Mouse (Mus musculus): ENCODE results near the gene Ccdc63.
"Not testable (repeated sequence)": the region's sequence is repeated elsewhere in the genome, so short reads cannot be mapped to it uniquely, and the experiment has no call there.

Ccdc63 gene

DNA sequence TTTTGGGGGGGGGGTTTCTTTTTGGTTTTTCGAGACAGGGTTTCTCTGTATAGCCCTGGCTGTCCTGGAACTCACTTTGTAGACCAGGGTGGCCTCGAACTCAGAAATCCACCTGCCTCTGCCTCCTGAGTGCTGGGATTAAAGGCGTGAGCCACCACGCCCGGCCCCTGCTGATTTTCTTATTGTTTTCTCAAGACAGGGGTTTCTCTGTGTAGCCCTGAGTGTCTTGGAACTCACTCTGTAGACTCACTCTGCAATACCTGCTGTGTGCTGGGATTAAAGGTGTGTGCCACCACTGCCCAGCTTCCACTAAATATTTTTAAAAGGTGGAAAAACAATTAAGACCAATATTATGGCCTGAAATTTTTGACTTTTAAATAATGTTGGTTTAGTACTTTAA is 11.9 kb upstream of the Ccdc63 start:
- in situ Hi-C loops (cut with MboI; ENCODE audit: low sequenced_read_pairs): not testable (repeated sequence)

DNA sequence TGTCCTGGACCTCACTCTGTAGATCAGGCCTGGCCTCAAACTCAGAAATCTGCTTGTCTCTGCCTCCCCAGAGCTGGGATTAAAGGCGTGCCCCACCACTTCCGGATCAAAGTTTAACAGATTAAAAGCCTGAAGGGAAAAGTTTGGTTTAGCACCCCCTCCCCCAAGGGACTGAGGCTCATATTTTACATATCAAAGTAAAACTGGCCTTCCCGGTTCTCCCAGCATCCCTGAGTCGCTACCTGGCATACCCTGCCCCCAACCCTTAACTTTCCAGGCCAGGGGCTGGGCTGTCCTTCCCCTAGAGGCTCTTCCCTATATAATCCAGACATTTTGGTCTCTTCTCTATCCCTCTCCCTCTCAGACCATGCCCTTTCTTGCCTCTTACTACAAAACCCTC is 8.6 kb upstream of the Ccdc63 start:
- in situ Hi-C loops (cut with MboI; ENCODE audit: low sequenced_read_pairs): no loop called here

DNA sequence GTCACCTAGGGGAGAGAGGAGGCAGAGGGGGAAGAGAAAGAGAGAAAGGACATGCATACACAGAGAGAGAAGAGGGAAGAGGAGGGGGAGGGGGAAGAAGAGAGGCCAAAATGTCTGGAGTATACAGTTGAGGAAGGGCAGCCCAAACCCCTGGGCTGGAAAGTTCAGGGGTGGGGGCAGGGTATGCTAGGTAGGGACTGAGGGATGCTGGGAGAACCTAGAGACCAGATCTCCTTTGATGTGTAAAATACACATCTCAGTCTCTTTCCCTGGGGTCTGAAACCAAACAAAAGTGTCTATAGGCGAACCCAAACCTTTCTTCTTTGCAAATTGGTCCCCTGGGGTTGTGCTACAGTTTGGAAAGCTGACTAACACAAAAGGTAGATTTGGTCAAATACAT is 7.5 kb upstream of the Ccdc63 start:
- in situ Hi-C loops (cut with MboI; ENCODE audit: low sequenced_read_pairs): no loop called here

DNA sequence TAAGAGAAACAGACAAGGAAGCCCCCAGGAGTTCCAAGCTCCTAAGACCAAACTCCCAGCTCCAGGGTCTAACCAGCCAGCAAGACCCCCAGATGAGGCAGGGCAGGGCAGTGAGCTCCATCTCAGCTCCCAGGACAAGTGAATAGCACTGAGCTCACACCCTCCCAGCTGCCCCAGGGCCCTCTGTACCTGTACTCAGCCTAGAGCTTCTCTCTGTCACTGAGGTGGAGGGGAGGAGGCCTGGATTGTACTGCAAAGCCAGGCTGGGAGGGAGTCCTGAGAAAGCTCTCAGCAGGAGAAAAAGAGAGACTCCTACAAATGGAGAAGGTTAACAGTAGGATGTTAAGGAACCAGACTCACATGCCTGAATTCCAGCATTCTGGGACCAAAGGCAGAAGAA is 6.0 kb upstream of the Ccdc63 start:
- in situ Hi-C loops (cut with MboI; ENCODE audit: low sequenced_read_pairs): no loop called here

DNA sequence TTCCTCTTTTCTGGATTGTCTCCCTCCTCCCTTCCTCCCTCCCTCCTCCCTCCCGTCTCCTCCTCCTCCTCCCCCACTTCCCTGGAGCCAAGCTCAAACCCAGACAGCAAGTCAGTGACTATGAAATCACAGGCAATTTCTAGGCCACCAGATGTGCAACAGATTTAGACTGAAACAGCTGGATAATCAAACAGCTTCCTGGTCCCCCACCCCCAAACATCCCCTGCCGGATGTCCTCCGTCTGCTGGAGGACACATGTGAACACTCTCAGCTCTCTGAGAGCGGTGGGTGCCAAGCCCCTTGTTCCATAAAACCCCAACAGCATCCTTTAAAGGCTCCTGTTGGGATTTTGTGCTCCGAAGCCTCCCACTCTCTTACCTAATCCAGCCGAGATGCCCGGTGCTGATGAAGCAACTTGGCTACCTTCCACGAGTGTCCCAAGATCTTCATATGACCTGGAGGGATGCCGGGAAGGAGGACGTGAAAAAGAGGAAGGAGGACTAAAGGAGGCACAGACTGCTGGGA is 5.5 kb upstream of the Ccdc63 start:
- in situ Hi-C loops (cut with MboI; ENCODE audit: low sequenced_read_pairs): no loop called here

DNA sequence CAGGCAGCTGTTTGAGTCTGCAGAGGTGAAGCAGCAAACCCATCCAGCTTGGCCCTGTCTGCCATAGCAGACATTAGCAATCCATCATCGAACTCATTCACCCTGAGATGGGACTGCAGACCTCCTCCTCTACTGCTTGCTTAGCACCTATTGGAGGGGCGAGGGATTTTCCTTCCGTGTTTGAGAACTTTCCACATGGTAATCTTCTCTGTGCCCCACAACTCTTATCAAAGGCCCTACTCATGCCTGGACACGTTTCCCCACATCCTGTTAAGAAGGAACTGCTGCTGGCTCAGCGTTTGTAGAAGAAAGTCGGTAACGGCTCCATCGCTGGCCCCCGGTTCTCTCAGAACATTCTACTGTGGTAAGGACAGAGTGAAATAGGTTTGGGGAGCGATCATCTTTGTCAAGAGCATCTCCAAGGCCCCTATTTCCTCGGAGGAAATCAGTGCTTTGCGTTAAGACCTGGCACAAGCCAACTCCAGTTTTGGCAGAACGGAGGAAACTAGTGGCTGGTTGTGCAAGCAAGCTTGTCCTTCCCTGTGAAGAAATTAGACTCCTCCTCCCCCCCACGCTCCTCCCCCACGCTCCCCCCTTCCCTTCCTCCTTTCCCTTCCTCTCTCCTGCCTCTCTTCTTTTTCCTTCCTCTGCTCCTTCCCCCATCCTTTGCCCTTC is 4.9 kb upstream of the Ccdc63 start:
- in situ Hi-C loops (cut with MboI; ENCODE audit: low sequenced_read_pairs): no loop called here

DNA sequence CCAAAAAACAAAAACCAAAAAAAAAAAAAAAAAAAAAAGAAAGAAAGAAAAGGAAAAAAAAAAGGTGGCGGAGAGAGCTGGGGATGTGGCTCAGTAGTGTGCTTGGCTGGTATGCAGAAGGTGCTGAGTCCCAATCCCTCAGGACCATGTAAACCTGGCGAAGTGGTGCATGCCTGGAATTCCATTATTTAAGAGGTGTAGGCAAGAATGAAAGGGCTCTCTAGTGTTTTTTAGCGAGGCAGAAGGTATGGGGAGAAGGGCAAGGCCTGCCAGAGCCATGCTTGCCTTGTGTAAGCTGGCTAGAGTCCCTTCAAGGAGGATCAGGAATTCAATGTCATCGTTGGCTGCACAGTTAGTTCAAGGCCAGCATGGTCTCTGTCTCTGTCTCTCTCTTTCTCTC is 4.2 kb upstream of the Ccdc63 start:
- in situ Hi-C loops (cut with MboI; ENCODE audit: low sequenced_read_pairs): no loop called here

DNA sequence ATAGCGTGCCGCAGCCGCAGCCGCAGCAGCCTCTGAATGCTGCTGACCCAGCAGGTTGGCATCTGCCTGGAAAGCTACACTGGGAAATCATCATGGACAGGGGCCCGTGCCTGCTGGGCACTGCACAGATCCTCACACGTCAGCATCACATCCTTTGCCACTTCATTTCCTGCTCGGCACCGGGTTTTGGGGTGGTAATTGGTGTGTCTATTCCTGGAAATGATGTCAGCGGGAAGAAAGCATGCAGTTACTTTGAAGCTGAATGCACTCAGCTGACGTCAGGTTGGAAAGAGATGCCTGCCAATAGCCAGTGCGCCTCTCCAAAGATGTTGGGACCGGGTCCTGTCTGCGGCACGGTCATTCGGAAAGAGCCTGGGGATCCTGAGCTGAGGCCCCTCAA is 2.9 kb upstream of the Ccdc63 start:
- in situ Hi-C loops (cut with MboI; ENCODE audit: low sequenced_read_pairs): no loop called here

DNA sequence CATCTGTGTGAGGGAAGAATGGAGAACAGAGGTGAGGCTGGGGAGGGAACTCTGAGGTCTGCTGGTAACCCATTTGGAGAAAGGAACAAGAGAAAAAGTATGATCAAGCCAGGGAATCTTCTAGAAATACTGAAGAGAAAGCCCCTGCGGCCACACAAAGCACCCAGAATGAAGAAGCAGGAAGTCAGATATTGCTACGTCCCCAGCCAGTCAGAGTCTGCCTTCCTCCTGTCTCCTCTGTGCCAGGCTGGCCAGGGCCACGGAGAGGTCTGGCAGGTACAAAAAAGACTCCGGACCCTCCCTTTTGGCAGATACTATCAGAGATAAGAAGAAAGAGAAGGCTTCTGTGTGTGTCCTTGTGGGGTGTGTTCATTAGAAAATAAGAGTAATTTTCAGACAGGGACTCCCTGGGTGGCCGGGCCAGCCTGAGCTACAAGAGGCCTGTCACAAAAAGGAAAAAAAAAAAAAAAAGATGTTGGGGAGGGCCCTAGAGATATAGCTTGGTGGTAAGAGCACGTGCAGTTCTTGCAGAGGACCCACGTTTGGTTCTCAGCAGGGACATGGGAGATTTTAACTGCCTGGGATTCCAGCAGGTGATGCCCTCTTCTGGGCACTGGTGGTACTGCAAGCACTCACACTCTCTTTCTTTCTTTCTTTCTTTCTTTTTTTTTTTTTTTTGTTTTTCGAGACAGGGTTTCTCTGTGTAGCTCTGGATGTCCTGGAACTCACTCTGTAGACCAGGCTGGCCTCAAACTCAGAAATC is 1.8 kb upstream of the Ccdc63 start:
- in situ Hi-C loops (cut with MboI; ENCODE audit: low sequenced_read_pairs): no loop called here

DNA sequence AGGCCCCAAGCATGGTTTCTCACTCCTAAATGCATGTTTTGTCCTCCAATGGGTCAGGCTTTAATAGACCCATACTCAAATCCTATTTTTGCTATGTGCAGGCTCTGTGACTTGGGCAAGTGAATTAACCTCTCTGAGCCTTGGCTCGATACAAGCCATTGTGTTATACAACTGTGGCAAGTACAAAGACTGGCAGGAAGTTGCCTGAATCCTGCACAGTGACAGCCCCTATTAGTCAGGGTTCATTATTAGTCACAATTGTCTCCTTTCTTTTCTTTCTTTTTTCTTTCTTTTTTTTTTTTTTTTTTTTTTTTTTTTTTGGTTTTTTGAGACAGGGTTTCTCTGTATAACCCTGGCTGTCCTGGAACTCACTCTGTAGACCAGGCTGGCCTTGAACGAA is 852 bp downstream of the Ccdc63 start:
- in situ Hi-C loops (cut with MboI; ENCODE audit: low sequenced_read_pairs): not testable (repeated sequence)

DNA sequence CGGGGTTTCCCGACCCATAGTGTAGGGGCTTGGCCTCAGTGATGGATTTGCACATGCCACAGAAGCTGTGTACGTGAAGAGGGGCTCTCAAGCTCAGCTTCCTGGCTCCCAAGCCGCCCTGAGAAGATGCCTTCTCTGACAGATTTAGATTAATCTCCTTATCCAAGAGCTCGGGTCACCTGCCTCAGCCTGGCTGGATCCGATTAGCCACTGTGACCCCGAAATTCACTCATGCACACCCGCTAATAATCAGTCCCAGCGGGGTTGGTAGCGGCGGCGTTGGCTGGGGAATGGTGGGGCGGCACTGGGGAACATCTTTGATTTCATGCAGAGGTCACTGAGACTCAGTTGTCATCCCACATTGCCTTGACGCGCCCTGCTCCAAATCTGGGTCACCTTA is 1.8 kb downstream of the Ccdc63 start:
- in situ Hi-C loops (cut with MboI; ENCODE audit: low sequenced_read_pairs): no loop called here

DNA sequence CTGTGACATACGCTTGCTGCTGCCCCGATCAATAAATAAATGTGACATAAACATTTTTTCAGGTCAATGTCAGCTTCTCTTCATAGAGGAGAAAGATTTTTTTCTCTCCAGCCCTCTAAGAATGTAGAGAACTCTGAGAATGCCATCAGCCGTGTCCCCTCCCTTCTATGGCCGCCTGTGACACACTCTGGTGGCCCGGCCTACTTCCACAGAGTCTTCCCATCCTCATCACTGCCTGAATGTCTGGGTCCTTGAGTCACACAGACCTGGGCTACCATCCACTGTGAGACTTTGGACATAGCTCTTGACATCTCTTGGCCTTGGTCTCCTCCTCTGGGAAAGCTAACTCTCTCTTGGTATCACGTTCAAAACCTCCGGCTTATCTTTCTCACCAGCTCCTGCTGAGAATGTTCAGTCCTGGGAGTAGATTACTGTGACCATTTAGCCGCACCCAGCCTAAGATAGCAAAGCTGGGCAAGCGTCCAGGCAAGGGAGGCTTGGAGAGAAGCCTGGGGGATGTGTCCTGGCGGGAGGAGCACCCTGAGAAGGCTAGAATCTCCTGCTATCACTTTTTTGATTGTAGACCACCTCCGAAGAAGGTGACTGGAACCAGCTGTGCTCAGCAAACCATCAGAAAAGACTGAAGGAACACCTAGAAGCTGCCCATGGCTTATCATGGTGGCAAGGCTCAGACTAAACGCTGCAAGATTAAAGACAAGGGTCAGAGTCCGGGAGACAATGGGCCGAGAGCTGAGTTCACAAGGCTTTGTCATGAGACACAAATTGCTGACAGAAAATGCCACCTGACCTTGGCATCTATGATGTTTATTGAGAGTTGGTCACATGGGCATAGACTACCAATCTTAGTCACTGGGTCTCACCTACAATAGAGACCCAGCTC is 3.9 kb downstream of the Ccdc63 start:
- in situ Hi-C loops (cut with MboI; ENCODE audit: low sequenced_read_pairs): no loop called here

DNA sequence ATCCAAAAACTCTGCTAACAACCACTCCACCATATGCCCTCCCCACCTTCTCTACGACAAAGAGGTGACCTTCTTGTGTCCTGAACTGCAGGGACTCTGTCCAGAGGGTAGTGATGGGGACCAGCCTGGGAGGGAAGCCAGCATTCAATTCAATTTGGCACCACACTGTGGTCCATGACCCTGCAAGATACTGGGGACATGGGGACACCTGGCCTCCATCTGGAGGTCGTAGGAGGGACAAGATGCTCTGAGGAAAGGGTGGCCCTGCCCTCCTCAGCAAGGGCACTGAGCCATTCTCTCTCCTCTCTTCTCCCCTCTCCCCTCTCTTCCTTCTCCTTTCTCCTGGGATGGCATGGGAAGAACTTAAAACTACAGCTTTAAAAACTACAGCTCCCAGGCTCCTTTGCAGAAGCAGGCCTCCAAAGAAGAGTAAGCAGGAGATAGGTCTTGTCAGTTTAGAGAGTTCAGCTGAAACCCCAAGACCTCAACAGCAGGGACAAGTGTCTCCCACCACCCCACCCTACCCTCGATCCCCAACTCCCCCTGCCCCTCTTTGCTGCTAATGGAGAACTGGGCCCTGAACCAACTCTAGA is 5.2 kb downstream of the Ccdc63 start:
- in situ Hi-C loops (cut with MboI; ENCODE audit: low sequenced_read_pairs): no loop called here

DNA sequence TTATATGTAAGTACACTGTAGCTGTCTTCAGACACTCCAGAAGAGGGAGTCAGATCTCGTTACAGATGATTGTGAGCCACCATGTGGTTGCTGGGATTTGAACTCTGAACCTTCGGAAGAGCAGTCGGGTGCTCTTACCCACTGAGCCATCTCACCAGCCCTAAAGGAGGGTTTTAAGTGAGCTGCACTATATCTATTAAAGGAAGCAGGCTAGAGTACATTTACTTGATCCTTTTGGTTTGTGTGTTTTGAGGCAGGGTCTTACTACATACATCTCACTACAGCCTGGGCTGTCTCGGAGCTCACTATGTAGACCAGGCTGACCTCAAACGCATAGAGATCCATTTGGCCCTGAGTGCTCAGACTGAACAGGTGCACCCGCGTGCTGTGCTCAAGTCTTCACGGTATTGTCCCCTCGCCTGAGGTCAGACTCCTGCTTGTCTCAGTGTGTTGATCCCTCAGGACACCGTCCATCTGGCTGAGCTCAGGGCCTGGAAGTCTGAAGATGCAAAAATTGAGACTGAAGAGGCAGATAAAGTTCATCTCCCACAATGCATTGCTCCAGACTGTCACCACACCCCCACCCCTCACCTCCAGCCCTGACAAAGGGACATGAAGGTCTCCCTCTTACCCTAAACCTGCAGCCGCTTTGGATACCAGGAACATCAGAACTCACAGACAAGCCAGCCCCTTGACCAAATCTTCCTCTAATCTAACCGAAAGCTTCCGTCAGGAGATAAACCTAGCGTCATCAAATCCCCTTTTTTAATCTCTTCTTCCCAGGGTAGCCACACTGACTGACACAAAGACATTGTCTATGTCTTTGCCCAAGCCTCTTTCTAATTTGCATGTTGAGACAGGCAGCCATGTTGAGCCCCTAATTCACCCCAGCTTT is 6.0 kb downstream of the Ccdc63 start:
- in situ Hi-C loops (cut with MboI; ENCODE audit: low sequenced_read_pairs): no loop called here

DNA sequence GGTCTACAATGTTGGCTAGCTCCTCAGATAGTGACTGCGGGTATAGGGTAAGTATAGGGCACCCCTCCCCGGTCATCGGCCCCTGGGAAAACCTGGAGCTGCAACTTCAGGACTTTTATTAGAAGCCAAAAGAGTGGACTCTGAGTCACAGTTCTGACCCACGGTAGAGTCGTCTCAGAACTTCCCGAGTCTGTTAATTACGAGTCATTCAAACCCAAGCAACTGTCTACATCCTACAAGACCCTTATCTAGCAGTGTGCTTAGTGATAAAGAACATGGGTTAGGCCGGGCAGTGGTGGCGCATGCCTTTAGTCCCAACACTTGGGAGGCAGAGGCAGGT is 7.6 kb downstream of the Ccdc63 start:
- in situ Hi-C loops (cut with MboI; ENCODE audit: low sequenced_read_pairs): no loop called here

DNA sequence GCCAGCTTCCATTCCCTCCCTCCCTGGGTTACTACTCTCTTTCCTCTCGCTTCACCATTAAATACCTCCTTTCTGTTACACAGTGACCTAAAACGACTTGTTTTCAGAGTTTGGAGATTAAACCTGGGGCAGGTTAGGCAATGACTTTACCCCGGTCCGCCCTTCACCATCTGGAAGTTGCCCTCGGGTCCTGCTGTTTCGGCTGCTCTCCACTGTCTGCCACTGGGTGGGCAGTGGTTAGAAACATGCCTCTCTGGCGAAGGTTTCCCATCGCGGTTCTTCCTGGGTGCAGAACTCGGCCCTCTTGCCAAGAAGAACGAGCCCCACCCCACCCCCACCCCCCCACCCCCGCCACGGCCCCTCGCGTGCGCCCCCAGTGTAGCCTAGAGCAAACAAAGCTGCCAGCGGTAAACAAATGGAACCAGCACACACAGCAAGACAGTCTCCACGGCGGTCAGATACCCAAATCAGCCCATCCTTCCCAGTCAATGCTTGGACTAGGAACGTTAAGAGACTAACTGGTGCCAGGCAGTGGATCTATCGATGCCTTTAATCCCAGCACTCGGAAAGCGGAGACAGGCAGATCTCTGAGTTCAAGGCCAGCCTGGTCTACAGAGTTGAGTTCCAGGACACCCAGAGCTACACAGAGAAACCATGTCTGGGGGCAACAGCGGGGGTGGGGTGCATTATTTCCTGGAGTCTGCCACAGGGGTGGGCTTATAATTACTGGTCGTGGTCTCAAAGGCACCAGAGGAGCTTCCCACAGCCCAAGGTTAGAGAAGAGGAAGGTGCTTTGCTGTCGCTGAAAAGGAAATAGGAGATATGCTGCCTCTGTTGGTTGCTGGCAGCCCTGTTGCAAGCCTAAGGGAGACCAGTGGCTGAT is 8.2 kb downstream of the Ccdc63 start:
- in situ Hi-C loops (cut with MboI; ENCODE audit: low sequenced_read_pairs): no loop called here

DNA sequence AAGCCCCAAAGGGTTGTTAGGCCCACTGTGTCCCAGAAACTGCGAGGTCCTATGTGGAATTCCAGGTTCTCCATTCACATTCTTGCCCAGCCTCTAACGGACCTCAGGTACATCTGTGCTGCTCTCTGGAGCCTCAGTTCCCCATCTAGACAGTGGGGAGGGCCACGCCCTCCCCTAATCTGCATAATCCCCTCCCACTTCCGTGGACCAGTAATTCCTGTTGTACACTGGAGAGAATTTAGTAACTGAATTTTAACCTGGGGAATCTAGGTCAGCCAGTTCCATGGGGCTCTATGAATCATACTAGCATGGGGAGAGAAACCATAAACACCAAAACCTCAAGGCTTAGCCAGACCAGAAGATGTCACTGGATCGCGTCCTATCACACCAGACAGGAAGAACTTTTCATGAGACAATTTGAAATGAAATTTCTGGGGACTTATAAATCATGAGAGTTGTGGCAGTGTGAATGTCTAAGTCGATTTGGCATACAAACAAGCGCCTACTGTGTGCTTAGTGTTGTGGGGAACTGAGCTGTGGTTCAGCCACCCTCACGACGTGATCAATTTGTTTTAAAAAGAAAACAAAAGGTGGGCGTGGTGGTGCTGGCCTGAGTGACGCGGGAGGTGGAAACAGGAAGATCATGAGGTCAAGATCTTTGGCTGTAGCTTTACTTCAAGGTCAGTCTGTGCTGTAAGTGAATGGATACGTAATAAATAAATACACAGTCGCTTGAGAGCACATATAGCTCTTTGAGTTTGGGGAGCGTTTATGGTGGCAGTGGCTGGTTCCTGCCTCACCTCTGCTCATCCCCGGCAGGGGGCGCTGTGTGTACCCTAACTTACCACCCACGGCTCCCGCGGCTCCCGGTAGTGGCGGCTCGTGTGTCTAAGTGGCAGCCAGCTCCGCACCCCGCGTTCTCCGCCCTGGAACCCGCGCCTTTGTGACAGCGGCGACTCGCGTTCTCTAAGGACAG is 9.3 kb downstream of the Ccdc63 start:
- in situ Hi-C loops (cut with MboI; ENCODE audit: low sequenced_read_pairs): no loop called here
